Mouse (Mus musculus): ENCODE results near the gene Rabl3.

- TF ChIP-seq EP300 (IDR thresholded peaks at IDR 0.05; ENCODE audit: low read depth) (peak; percentile 63; the same call in 1 of the 2 replicates), CTCF (IDR thresholded peaks at IDR 0.05; ENCODE audit: low read depth) (no peak)
Measured at GRCm38 (mm10) chr16:37539611-37540580, at the start of gene Rabl3, which contains the start of gene Gtf2e1.
